Mouse (Mus musculus) G1E (cell line): ENCODE measurements at regions not wholly inside any gene's neighbourhood (a gene's known extent, or its start where the extent isn't known, plus 50 kb on each side); places are given as distances from the start of the nearest gene placed in this dataset.

Experiments
- ATAC-seq: 2 replicates; pipeline ENCODE4 v1.8.0; 2016; ENCODE audit warnings: mild to moderate bottlenecking; ENCODE audit not compliant: insufficient number of reproducible peaks, poor library complexity, low FRiP score, severe bottlenecking; ENCODE audit errors: extremely low read depth
- DNase-seq: peaks from one replicate; pipeline ENCODE4 v3.0.0; 2012; ENCODE audit warnings: low spot score
- H3K27me3 ChIP-seq: 2 replicates; pipeline ENCODE4 v1.6.1; 2012; ENCODE audit warnings: mild to moderate bottlenecking, low read length, inconsistent platforms; ENCODE audit not compliant: insufficient read depth
- H3K36me3 ChIP-seq: replicated peaks from 2 replicates; pipeline ENCODE3; 2012; ENCODE audit warnings: mild to moderate bottlenecking, inconsistent platforms
- H3K4me1 ChIP-seq: 2 replicates; pipeline ENCODE4 v1.6.1; 2012; ENCODE audit warnings: low read depth, low read length, inconsistent platforms, mixed read lengths; ENCODE audit not compliant: insufficient read depth
- H3K4me3 ChIP-seq: 2 replicates; pipeline ENCODE4 v1.5.1; 2012; ENCODE audit warnings: low read depth, mild to moderate bottlenecking, inconsistent platforms, low read length, moderate library complexity, mixed read lengths
- H3K9me3 ChIP-seq: replicated peaks from 2 replicates; pipeline ENCODE4 v1.6.1; 2012; ENCODE audit warnings: inconsistent platforms
- CTCF ChIP-seq: IDR thresholded peaks from 2 replicates; pipeline ENCODE4 v1.5.1; 2012; ENCODE audit warnings: low read depth, low read length, inconsistent platforms, mixed read lengths
- GATA1 ChIP-seq: IDR thresholded peaks from 2 replicates; pipeline ENCODE4 v1.6.1; 2012; ENCODE audit warnings: borderline replicate concordance, low read length, inconsistent platforms, mixed read lengths
- GATA2 ChIP-seq: IDR thresholded peaks from 2 replicates; pipeline ENCODE4 v1.6.1; 2012; ENCODE audit warnings: low read depth, low read length, inconsistent platforms, borderline replicate concordance
- POLR2AphosphoS5 ChIP-seq: IDR thresholded peaks from 2 replicates; pipeline ENCODE4 v1.6.1; 2012; ENCODE audit warnings: low read depth, low read length, inconsistent platforms; ENCODE audit not compliant: insufficient replicate concordance
- TAL1 ChIP-seq: conservative IDR thresholded peaks from 2 replicates; pipeline ENCODE4 v1.6.1; 2012; ENCODE audit warnings: low read depth, low read length, inconsistent platforms, mixed read lengths

DNA sequence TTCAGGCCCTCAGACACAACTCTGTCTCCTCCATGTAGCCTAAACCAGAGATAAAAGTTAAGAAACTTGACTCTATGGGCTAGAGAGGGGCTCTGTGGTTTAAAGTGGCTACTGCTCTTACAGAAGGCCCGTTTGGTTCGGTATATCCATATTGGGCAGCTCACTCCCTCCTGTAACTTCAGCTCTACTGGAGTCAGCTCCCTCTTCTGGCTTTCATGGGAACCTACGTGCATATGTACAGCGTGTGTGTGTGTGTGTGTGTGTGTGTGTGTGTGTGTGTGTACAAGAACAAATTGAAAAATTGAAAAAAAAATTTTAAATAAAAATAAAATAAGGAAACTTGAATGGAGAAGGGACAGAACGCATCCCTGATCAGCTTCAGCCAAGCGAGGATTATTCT, 75.1 kb upstream of the Dynlrb2 start:
- no peak for DNase-seq
- Histone ChIP-seq H3K27me3 (no peaks in the 10 kb centered on the region), H3K9me3 (peaks cover 65% of the 10 kb centered on the region), H3K4me3 (no peak overlapping the region), H3K4me1 (no peaks in the 10 kb centered on the region), H3K36me3 (no peaks in the 10 kb centered on the region)
- no peak for ATAC-seq
- TF ChIP-seq GATA2 (no peak), CTCF (no peak), POLR2AphosphoS5 (no peak), TAL1 (no peak), GATA1 (no peak)

DNA sequence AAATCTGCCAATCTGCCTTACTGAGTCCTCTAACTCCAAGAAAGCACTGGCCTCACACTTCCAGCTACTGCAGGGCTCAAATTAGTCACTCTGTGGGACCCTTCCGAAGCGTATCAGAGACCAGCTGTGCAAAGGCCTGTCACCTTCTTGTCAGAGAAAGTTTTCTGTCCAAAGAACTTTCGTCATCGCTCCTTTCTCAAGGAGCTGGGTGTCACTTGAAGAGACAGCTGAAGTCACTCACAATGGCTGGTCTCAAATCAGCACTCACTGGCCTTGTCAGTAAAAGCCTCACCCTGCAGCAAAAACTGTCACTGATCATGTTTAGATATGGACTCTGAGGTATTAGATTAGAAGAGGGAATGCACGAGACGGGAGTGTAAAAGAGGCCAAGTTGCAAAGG, 81.9 kb upstream of the Dynlrb2 start:
- H3K4me1 ChIP-seq = no peaks in the 10 kb centered on the region

DNA sequence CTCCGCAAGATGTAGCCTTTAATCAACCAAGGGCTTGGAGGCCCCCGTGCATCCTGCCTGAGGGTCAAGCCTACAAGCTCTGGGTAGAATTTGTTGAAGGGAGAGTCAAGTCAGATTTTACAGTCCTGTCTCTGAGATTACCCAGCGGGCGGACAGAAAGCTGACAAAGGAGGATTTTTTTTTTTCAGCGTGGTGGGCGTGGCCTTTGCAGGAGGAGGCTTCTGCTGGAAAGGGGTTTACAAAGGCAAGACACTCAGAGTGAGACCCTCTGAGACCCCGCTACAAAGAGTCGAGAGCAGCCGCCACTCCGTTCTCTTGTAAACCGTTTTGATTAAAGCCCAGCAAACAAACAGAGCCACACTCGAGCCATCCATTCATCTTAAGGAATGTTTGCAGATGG, 92.1 kb upstream of the Dynlrb2 start:
- Histone ChIP-seq H3K36me3 (no peaks in the 10 kb centered on the region), H3K4me1 (no peaks in the 10 kb centered on the region), H3K9me3 (peaks cover 70% of the 10 kb centered on the region), H3K27me3 (no peaks in the 10 kb centered on the region), H3K4me3 (no peak overlapping the region)
- DNase-seq (no peak), ATAC-seq (no peak)
- TF ChIP-seq CTCF (no peak), POLR2AphosphoS5 (no peak), GATA1 (no peak), GATA2 (no peak), TAL1 (no peak)

More for the DNA sequence above, 81.9 kb upstream of the Dynlrb2 start:
- Histone ChIP-seq H3K36me3 (no peaks in the 10 kb centered on the region), H3K4me3 (no peak overlapping the region), H3K9me3 (peaks cover 56% of the 10 kb centered on the region), H3K27me3 (no peaks in the 10 kb centered on the region)
- DNase-seq (no peak), ATAC-seq (no peak)
- no peak for TF ChIP-seq CTCF
- TF ChIP-seq POLR2AphosphoS5 = no peak
- TF ChIP-seq TAL1 = no peak
- no peak for TF ChIP-seq GATA1
- TF ChIP-seq GATA2 = no peak

DNA sequence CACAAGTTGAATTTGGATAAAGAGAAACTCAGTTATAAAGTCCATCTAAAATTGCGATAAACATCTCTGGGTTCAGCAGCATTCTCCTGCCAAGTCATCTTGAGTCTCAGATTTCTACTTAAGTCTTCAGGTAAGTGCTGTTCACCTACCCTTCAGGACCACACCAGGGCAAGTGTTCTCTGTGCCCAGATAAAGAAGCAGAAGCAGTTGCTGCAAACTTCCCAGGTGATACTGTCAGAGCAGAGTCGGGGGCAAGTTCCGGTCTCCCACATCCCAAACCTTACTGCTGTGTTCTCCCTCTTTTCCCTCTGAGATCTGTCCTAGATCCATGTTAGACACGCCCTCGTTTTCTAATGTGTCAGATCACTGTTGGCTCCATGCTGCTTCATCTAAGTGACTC, 94.7 kb upstream of the Dynlrb2 start:
- DNase-seq = no peak
- H3K36me3 ChIP-seq = no peaks in the 10 kb centered on the region
- no peak overlapping the region for H3K4me3 ChIP-seq
- no peaks in the 10 kb centered on the region for H3K4me1 ChIP-seq
- peaks cover 60% of the 10 kb centered on the region for H3K9me3 ChIP-seq
- no peaks in the 10 kb centered on the region for H3K27me3 ChIP-seq
- TF ChIP-seq GATA2 (no peak), GATA1 (no peak)
- no peak for ATAC-seq

DNA sequence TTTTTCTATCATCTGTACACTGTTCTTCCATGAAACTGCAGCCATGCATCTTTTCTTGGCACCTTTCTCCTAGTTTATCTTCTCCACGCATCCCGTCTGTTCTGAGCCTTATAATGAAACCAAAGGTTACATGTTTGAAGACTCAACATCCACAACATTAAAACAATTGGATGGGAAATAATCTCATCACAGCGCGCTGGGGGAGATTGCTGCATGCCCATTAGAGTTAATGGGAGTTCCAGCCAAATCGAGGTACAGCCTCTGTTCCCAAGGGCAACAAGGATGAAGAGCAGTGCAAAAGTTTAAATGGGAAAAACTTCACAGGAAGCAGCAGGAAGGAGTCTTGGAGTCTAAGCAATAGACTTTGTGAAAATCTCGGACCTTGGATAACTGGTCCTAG, 95.8 kb upstream of the Dynlrb2 start:
- Histone ChIP-seq H3K36me3 (no peaks in the 10 kb centered on the region), H3K4me3 (no peak overlapping the region), H3K27me3 (no peaks in the 10 kb centered on the region), H3K4me1 (no peaks in the 10 kb centered on the region), H3K9me3 (peaks cover 62% of the 10 kb centered on the region)
- TF ChIP-seq POLR2AphosphoS5 (no peak), GATA1 (no peak), TAL1 (no peak), GATA2 (no peak), CTCF (no peak)
- DNase-seq (no peak), ATAC-seq (no peak)

DNA sequence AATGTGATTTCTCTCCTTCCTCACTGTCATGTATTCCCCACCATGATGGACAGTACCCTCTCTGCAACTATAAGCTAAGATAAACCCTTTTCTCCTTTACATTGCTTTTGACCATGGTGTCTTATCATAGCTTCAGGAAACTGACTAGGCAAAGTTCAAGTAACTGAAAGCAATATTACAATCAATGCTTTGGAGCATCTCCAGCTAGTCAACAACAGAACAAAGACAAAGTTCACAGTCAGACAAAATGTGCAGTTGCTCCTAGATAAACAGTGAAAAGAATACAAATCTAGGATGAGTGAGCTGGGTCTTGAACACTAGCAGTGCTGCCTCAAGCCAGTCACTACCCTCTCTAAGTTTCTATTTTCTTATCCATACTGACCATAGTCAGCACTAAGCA, 100.2 kb upstream of the Dynlrb2 start:
- Histone ChIP-seq H3K36me3 (no peaks in the 10 kb centered on the region), H3K4me1 (no peaks in the 10 kb centered on the region), H3K27me3 (no peaks in the 10 kb centered on the region), H3K9me3 (peaks cover 41% of the 10 kb centered on the region), H3K4me3 (no peak overlapping the region)
- TF ChIP-seq CTCF (no peak), GATA2 (no peak), GATA1 (no peak), TAL1 (no peak), POLR2AphosphoS5 (no peak)
- DNase-seq (no peak), ATAC-seq (no peak)

DNA sequence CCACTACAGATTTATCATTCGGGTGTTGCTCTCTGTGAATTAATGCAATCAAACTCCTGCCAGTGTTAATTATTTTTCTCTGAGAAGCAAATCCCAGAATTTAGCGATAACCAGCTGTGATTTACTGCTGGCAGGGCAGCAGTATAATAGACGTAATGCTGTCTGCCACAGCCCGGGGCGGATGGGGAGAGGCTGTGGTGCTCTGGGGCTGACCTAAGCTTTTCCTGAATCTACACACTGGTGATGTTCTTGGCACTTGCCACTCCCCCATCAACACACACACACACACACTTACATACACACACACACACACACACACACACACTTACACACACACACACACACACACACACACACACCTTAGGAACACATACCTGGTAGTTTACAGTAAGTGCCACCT, 101.4 kb upstream of the Dynlrb2 start:
- ATAC-seq (no peak), DNase-seq (no peak)
- no peaks in the 10 kb centered on the region for H3K4me1 ChIP-seq
- H3K9me3 ChIP-seq = peaks cover 45% of the 10 kb centered on the region
- no peak for TF ChIP-seq TAL1
- no peak for TF ChIP-seq GATA2
- TF ChIP-seq CTCF = no peak
- no peak for TF ChIP-seq GATA1
- TF ChIP-seq POLR2AphosphoS5 = no peak
- H3K36me3 ChIP-seq = no peaks in the 10 kb centered on the region
- no peak overlapping the region for H3K4me3 ChIP-seq
- H3K27me3 ChIP-seq = no peaks in the 10 kb centered on the region
